Mouse (Mus musculus) ES-Bruce4 (cell line): ENCODE results near the gene Cracr2a.
A peak's percentile ranks its signal among the peaks of the same experiment; 100 is the strongest.

Experiments used
- CTCF ChIP-seq: IDR thresholded peaks from one replicate; pipeline ENCODE4 v1.8.1; 2011; ENCODE audit warnings: low read depth, low read length
- EP300 ChIP-seq: IDR thresholded peaks from 2 replicates; pipeline ENCODE4 v1.6.1; 2011; ENCODE audit warnings: low read depth, low read length; ENCODE audit not compliant: insufficient read depth
- POLR2A ChIP-seq: IDR thresholded peaks from one replicate; pipeline ENCODE4 v1.8.1; 2011; ENCODE audit warnings: low read length; ENCODE audit not compliant: insufficient read depth

DNA sequence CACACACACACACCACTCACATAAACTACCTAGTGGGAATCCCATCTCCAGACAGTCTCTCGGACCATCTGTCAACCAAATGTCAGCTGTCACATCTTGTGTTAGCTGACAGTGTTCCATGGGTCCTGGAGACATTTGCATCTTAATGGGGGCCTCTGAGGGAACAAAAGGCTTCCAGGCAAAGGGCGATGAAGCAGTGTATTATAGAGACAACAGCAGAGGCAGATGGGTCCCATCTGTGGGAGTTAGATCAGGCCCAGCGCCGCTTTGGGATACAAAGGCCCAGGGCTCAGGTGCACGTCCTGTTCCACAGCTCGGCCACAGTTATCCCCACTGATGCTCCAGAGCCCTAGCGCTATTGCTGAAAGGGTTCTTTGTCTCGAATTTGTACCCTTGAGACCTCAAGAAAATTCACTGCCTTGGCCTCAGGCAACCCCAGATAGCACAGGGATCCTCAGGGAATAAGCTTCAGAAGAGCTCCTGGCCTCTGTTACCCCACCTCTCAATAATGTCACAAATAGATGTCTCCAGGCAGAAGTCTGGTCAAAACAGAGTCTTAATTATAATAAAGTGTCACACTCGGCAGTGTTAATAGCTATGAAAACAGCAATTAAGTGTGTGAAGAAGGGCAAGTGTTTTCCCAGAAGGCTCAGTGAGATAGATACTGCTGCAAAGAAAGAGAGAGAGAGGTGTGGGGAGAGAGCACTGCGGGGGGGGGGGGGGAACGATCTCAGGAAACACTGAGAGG is 140.1 kb downstream of the Cracr2a start:
- TF ChIP-seq CTCF, result no peak
- TF ChIP-seq POLR2A, result no peak
- TF ChIP-seq EP300, result peak; percentile 94
